Mouse (Mus musculus) limb, embryonic 13.5 days (tissue): ENCODE measurements around the gene Vmn1r210. TPM values are rescaled to one million over a fixed set of nuclear protein-coding genes. Genes with fewer than 3 reads are reported as not detected.
"Not testable (repeated sequence)": the region's sequence is repeated elsewhere in the genome, so short reads cannot be mapped to it uniquely, and the experiment has no call there.

Experiments used
- ATAC-seq: fragments of 200-750 bp; cut with Nextera tagmentation; 2 replicates; pipeline ENCODE4 v1.8.0; 2017; ENCODE audit warnings: low read depth, moderate number of reproducible peaks, moderate TSS enrichment; ENCODE audit not compliant: low FRiP score
- H3K27ac ChIP-seq: fragments of 300-500 bp; sonication (generic); 2 replicates; pipeline ENCODE4 v1.5.1; 2015; ENCODE audit warnings: inconsistent platforms, mild to moderate bottlenecking, moderate library complexity
- H3K27me3 ChIP-seq: fragments of 300-500 bp; sonication (generic); 2 replicates; pipeline ENCODE4 v1.6.1; 2015; ENCODE audit warnings: mild to moderate bottlenecking, inconsistent platforms
- H3K36me3 ChIP-seq: fragments of 300-500 bp; sonication (generic); 2 replicates; pipeline ENCODE4 v1.6.1; 2015; ENCODE audit warnings: inconsistent platforms, mild to moderate bottlenecking, moderate library complexity
- H3K4me1 ChIP-seq: fragments of 300-500 bp; sonication (generic); 2 replicates; pipeline ENCODE4 v1.6.1; 2015; ENCODE audit warnings: inconsistent platforms
- H3K4me2 ChIP-seq: fragments of 300-500 bp; sonication (generic); replicated peaks from 2 replicates; pipeline ENCODE4 v1.6.1; 2015; ENCODE audit warnings: inconsistent platforms, mild to moderate bottlenecking, moderate library complexity
- H3K4me3 ChIP-seq: fragments of 300-500 bp; sonication (generic); 2 replicates; pipeline ENCODE4 v1.5.1; 2015; ENCODE audit warnings: moderate library complexity, mild to moderate bottlenecking, inconsistent platforms
- H3K9ac ChIP-seq: fragments of 300-500 bp; sonication (generic); 2 replicates; pipeline ENCODE4 v1.6.1; 2015; ENCODE audit warnings: mild to moderate bottlenecking, inconsistent platforms
- H3K9me3 ChIP-seq: fragments of 300-500 bp; sonication (generic); 2 replicates; pipeline ENCODE4 v1.6.1; 2016; ENCODE audit warnings: inconsistent platforms
- WGBS: fragments of 180-500 bp; shearing (Covaris S2); methylation state at CpG from one replicate; pipeline ENCODE4 v1.1.7; 2015; 5-methylcytosine and 5-hydroxymethylcytosine counted together
- polyA plus RNA-seq: library from polyadenylated mRNA; unstranded; fragments of >200 nt; fragmentation: Nextera tagmentation; extraction: Ambion mirVana; gene quantifications from 2 replicates; pipeline ENCODE4 v1.2.1, GENCODE M21; 2015

The Vmn1r210 gene
- not detected in 2 replicates for polyA plus RNA-seq

GRCm38 (mm10) chr13:22831248-22831647 is at the start of gene Vmn1r210:
Vmn1r210 (minus strand) TSS chr13:22831348.
- WGBS = 57% methylated on average over 4 of the region's 4 CpGs

GRCm38 (mm10) chr13:22879257-22879656 is 48.1 kb upstream of the Vmn1r210 start:
- 90% methylated on average over 1 of the region's 1 CpGs for WGBS

More at GRCm38 (mm10) chr13:22831248-22831647, at the start of gene Vmn1r210:
- no peak for ATAC-seq
- no peaks in the 10 kb centered on the region for H3K4me1 ChIP-seq
- no peak within 1 kb of the TSS for H3K4me3 ChIP-seq
- H3K36me3 ChIP-seq = no peaks in the 10 kb centered on the region
- no peak within 1 kb of the TSS for H3K9ac ChIP-seq
- H3K27me3 ChIP-seq = no peaks in the 10 kb centered on the region
- H3K4me2 ChIP-seq = no peak within 1 kb of the TSS
- H3K27ac ChIP-seq = no peak within 1 kb of the TSS
- H3K9me3 ChIP-seq = no peaks in the 10 kb centered on the region

GRCm38 (mm10) chr13:22857461-22857860 is 26.3 kb upstream of the Vmn1r210 start, which contains the start of gene Vmn1r211:
Vmn1r211 (minus strand) TSS chr13:22857561.
- H3K4me3 ChIP-seq = no peak within 1 kb of the TSS
- H3K9me3 ChIP-seq = no peaks in the 10 kb centered on the region
- H3K4me1 ChIP-seq = no peaks in the 10 kb centered on the region
- H3K27me3 ChIP-seq = no peaks in the 10 kb centered on the region
- ATAC-seq = no peak
- 87% methylated on average over 1 of the region's 1 CpGs for WGBS
- no peak within 1 kb of the TSS for H3K4me2 ChIP-seq
- H3K36me3 ChIP-seq = no peaks in the 10 kb centered on the region
- no peak within 1 kb of the TSS for H3K9ac ChIP-seq
- no peak within 1 kb of the TSS for H3K27ac ChIP-seq

More at GRCm38 (mm10) chr13:22879257-22879656, 48.1 kb upstream of the Vmn1r210 start:
- Histone ChIP-seq H3K4me2 (no peak overlapping the region), H3K27ac (no peak overlapping the region), H3K36me3 (no peaks in the 10 kb centered on the region), H3K4me1 (no peaks in the 10 kb centered on the region), H3K9me3 (no peaks in the 10 kb centered on the region), H3K4me3 (no peak overlapping the region), H3K27me3 (no peaks in the 10 kb centered on the region), H3K9ac (no peak overlapping the region)
- no peak for ATAC-seq

- Histone ChIP-seq H3K36me3 (no peaks in the 10 kb centered on the region), H3K9ac (no peak overlapping the region), H3K4me3 (no peak overlapping the region), H3K27ac (no peak overlapping the region), H3K4me1 (no peaks in the 10 kb centered on the region), H3K4me2 (no peak overlapping the region), H3K9me3 (no peaks in the 10 kb centered on the region), H3K27me3 (no peaks in the 10 kb centered on the region)
- WGBS = 76% methylated on average over 4 of the region's 4 CpGs
- no peak for ATAC-seq
Measured at GRCm38 (mm10) chr13:22854760-22855159, 23.6 kb upstream of the Vmn1r210 start.

- Histone ChIP-seq H3K9me3 (no peaks in the 10 kb centered on the region), H3K9ac (no peak overlapping the region), H3K4me2 (no peak overlapping the region), H3K27ac (no peak overlapping the region), H3K36me3 (no peaks in the 10 kb centered on the region), H3K4me1 (no peaks in the 10 kb centered on the region), H3K27me3 (no peaks in the 10 kb centered on the region), H3K4me3 (no peak overlapping the region)
- ATAC-seq = no peak
- 78% methylated on average over 1 of the region's 1 CpGs for WGBS
Measured at GRCm38 (mm10) chr13:22846798-22847197, 15.7 kb upstream of the Vmn1r210 start.

- ATAC-seq, H3K9me3 ChIP-seq, H3K27me3 ChIP-seq, H3K4me2 ChIP-seq, H3K4me3 ChIP-seq, H3K4me1 ChIP-seq, H3K9ac ChIP-seq, H3K27ac ChIP-seq, H3K36me3 ChIP-seq: not testable (repeated sequence)
- WGBS = 72% methylated on average over 3 of the region's 3 CpGs
Measured at GRCm38 (mm10) chr13:22844304-22844703, 13.2 kb upstream of the Vmn1r210 start.

- H3K4me1 ChIP-seq, H3K36me3 ChIP-seq, H3K4me2 ChIP-seq, H3K27me3 ChIP-seq, H3K9ac ChIP-seq, H3K9me3 ChIP-seq, H3K27ac ChIP-seq, H3K4me3 ChIP-seq, ATAC-seq: not testable (repeated sequence)
- WGBS = 34% methylated on average over 7 of the region's 7 CpGs
Measured at GRCm38 (mm10) chr13:22829395-22829794, 1.8 kb downstream of the Vmn1r210 start.

DNA sequence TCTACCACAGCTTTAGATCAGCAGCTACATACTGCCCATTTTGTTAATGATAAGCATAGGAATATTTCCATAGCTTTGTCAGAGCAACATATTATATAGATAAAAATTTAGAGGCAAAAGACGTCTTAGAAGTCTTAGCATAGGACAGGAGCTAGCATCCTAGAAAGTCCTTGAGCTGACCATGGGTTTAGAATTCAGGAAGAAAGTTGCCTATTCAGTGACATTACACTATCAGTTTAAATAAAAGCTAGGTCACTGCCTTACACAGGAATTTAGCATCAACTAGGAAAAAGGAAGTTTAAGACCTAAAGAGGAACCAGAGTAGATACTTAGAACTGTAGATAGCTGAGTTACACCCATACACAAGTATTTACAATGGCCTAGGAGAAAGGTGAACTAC is 9.5 kb downstream of the Vmn1r210 start:
- not testable (repeated sequence) for H3K27ac ChIP-seq, H3K4me3 ChIP-seq, H3K4me1 ChIP-seq, H3K9ac ChIP-seq, H3K27me3 ChIP-seq, H3K36me3 ChIP-seq, H3K4me2 ChIP-seq, ATAC-seq, H3K9me3 ChIP-seq
- 94% methylated on average over 1 of the region's 1 CpGs for WGBS

DNA sequence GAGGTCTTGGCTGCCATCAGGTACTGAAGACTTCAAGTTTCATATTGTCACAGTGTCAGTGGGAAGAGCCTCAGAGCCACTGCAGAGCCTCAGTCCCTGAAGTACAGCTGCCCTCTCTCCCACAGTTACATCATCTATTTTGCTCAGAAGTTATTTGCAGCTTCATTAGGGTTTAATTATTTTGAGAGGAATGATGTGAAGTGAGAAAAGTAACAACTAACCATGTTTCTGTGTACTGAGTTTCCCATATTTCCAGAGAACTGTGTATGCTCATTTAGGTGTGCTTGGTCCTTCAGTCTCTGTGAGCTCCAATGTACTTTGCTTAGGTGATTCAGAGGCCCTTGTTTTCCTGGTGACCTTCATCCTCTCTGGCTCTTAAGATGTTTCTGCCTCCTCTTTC is 21.6 kb downstream of the Vmn1r210 start, which contains the start of gene Vmn1r209:
TSS of gene Vmn1r209 (minus strand) at position 101 of the 400 bp plus-strand sequence.
- ATAC-seq, H3K36me3 ChIP-seq, H3K9ac ChIP-seq, H3K4me2 ChIP-seq, H3K9me3 ChIP-seq, H3K27ac ChIP-seq, H3K4me3 ChIP-seq, H3K4me1 ChIP-seq, H3K27me3 ChIP-seq: not testable (repeated sequence)

GRCm38 (mm10) chr13:22788096-22788495 is 43.1 kb downstream of the Vmn1r210 start:
- not testable (repeated sequence) for H3K4me2 ChIP-seq, H3K4me3 ChIP-seq, ATAC-seq, H3K9ac ChIP-seq, H3K4me1 ChIP-seq, H3K27ac ChIP-seq, H3K27me3 ChIP-seq, H3K36me3 ChIP-seq, H3K9me3 ChIP-seq
- WGBS = 89% methylated on average over 3 of the region's 3 CpGs

- H3K4me2 ChIP-seq, H3K36me3 ChIP-seq, H3K9me3 ChIP-seq, H3K9ac ChIP-seq, H3K4me3 ChIP-seq, H3K4me1 ChIP-seq, H3K27ac ChIP-seq, H3K27me3 ChIP-seq, ATAC-seq: not testable (repeated sequence)
Measured at GRCm38 (mm10) chr13:22784159-22784558, 47.0 kb downstream of the Vmn1r210 start.

DNA sequence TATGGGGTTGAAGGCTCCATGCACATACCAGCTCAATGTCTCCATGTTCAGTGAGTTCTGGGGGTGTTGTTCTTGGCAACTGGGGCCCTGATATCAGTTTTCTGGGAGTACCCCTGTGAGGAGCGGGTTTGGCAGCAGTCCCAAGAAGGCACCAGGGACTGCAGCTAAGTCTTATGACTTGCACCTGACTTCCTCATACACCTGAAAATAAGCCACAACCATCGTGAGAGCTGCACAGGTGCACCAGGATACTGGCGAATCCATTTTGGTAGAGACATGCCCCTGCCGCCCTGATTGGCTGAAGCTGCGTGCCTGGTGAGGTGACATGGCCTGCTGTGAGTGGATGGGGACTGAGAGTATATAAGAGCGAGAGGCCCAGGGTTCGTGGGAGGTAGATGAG is 53.8 kb downstream of the Vmn1r210 start, which contains the start of gene Vmn1r208:
TSS of gene Vmn1r208 (minus strand) at position 101 of the 400 bp plus-strand sequence.
- H3K4me1 ChIP-seq, H3K9ac ChIP-seq, H3K9me3 ChIP-seq, H3K4me2 ChIP-seq, H3K27me3 ChIP-seq, H3K36me3 ChIP-seq, H3K4me3 ChIP-seq, H3K27ac ChIP-seq, ATAC-seq: not testable (repeated sequence)
- no CpG with 5 or more reads among the region's 7 CpGs for WGBS
